Mouse (Mus musculus): ENCODE data around the gene Plcb2. TPM values are rescaled to one million over a fixed set of nuclear protein-coding genes. Genes with fewer than 3 reads are reported as not detected.

The Plcb2 gene
- polyA plus RNA-seq, 1 experiment from 2014 or later = 1.4 TPM

DNA sequence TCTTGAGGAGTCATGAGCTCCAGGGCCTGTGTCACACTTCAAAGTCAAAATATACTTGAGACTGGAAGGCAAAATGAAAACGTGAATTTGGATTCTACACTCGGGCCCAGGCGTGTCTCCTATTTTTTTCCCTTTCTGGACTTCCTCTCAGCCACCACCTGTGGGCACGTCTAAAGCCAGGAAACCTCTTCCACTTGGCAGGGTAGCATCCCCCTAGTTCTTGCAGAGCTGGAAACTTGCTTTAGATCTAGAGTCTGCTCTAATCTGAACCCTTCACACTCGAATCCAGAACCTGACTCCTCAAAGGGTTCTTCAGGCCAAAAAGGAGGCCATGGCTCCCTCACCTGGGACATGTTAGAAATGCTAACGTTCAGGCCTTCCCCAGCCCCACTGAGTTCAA is 27.2 kb upstream of the Plcb2 start:
- H3K27ac ChIP-seq (ENCODE audit: low read depth, low read length) = no peak overlapping the region
- H3K9ac ChIP-seq (ENCODE audit: low read depth, low read length) = no peak overlapping the region
- H3K9me3 ChIP-seq (replicated peaks; ENCODE audit: control insufficient read depth, low read length) = no peaks in the 10 kb centered on the region
- H3K27me3 ChIP-seq (ENCODE audit: control insufficient read depth, insufficient read depth, low read length) = peaks cover 13% of the 10 kb centered on the region
- peaks cover 27% of the 10 kb centered on the region for H3K4me1 ChIP-seq (ENCODE audit: control insufficient read depth, insufficient read depth, low read length)
- no peak overlapping the region for H3K4me3 ChIP-seq (ENCODE audit: low read depth, low read length)
- no peak for ATAC-seq (replicated peaks; ENCODE audit: insufficient number of reproducible peaks, low FRiP score, low TSS enrichment)
- 77% methylated on average over 6 of the region's 6 CpGs for WGBS (ENCODE audit: insufficient replicate concordance)
- no peaks in the 10 kb centered on the region for H3K36me3 ChIP-seq (ENCODE audit: control insufficient read depth, insufficient read depth, low read length)
- no peak overlapping the region for H3K4me2 ChIP-seq

DNA sequence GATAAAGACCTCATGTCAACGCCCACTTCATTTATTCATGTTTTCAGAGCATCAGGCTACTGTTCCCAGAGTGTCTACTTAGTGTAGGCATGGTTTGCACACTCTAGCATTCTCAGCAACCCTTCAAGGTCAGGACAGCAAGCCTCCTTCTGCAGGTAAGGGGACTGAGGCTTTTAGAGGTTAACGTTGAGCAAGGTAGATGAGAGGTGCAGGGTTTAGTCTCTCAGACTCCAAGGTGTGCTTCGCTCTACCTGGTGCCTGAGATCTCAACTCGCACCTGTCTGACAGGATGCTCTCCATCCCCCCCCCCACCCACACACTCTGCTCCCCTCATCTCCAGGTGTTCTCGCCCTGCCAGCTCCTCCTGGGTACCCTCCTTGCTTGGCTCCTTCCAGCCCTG is 25.9 kb upstream of the Plcb2 start:
- no peaks in the 10 kb centered on the region for H3K9me3 ChIP-seq (replicated peaks; ENCODE audit: control insufficient read depth, low read length)
- peaks cover 8% of the 10 kb centered on the region for H3K27me3 ChIP-seq (ENCODE audit: control insufficient read depth, insufficient read depth, low read length)
- 79% methylated on average over 5 of the region's 5 CpGs for WGBS (ENCODE audit: insufficient replicate concordance)
- no peak overlapping the region for H3K4me2 ChIP-seq
- H3K36me3 ChIP-seq (ENCODE audit: control insufficient read depth, insufficient read depth, low read length) = no peaks in the 10 kb centered on the region
- no peak for ATAC-seq (replicated peaks; ENCODE audit: insufficient number of reproducible peaks, low FRiP score, low TSS enrichment)
- no peak overlapping the region for H3K4me3 ChIP-seq (ENCODE audit: low read depth, low read length)
- no peak overlapping the region for H3K27ac ChIP-seq (ENCODE audit: low read depth, low read length)
- H3K4me1 ChIP-seq (ENCODE audit: control insufficient read depth, insufficient read depth, low read length) = peaks cover 36% of the 10 kb centered on the region
- no peak overlapping the region for H3K9ac ChIP-seq (ENCODE audit: low read depth, low read length)

DNA sequence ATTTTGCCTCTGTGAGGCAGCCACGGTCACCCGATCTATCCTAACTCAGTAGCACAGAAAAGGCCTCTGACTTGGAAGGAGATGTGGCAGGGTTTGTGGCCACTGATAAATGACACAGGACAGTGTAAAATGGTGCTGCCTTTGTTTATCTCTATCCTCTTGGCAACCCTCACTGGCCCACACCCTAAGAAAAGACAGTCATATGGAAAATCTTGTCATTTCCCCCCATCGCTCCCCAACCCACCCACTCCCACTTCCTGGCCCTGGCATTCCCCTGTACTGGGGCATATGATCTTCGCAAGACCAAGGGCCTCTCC is 24.5 kb upstream of the Plcb2 start:
- peak; percentile 64; the same call in 1 of the 2 replicates for ATAC-seq (replicated peaks; ENCODE audit: insufficient number of reproducible peaks, low FRiP score, low TSS enrichment)
- Histone ChIP-seq H3K9me3 (replicated peaks; ENCODE audit: control insufficient read depth, low read length) (no peaks in the 10 kb centered on the region), H3K36me3 (ENCODE audit: control insufficient read depth, insufficient read depth, low read length) (no peaks in the 10 kb centered on the region), H3K27ac (ENCODE audit: low read depth, low read length) (peak overlapping the region; percentile 82), H3K4me1 (ENCODE audit: control insufficient read depth, insufficient read depth, low read length) (peaks cover 45% of the 10 kb centered on the region), H3K4me3 (ENCODE audit: low read depth, low read length) (no peak overlapping the region), H3K4me2 (no peak overlapping the region; the same call in 1 of the 2 replicates), H3K27me3 (ENCODE audit: control insufficient read depth, insufficient read depth, low read length) (no peaks in the 10 kb centered on the region), H3K9ac (ENCODE audit: low read depth, low read length) (peak overlapping the region; percentile 18; the same call in 1 of the 2 replicates)
- WGBS (ENCODE audit: insufficient replicate concordance) = 51% methylated on average over 4 of the region's 4 CpGs

DNA sequence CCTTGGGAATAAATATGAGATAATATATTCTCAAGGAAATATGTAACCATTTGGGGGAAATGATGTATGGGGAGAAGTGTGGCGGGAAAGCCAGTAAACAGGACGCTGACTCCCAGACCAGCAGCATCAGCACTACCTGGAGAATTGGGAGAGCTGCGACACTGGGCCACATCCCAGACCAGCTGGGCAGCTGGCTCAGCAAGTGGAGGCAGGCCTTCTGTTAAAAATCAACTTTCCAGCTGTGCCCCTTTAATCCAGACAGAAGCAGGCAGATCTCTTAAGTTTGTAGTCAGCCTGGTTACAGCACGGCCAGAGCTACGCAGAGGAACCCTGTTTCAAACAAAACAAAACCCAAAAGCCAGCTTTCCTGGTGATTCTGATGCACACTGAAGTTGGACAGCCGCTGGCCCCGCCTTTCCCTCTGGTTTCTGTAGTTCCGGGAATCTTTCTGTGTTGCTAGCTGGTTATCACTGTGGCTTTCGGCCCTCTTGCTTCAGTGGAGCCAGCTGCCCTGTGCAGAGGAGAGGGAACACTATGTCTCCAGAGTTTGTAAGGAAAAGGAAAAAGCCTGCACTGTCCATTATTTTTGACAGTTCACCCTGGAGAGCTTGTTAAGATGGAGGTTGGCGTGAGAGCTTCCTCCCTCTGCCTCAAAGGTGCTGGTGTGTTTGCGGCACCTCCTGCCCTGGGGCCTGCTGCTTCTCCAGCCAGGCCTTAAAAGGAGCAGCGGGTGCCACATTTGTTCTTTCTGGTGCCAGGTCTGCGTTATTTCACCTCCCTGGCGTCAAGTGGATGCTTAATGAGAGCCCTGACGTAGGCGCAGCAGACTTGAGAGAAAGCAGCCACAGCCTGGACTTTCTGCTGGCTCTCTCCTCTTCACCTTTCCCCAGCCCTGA is 23.9 kb upstream of the Plcb2 start:
- WGBS (ENCODE audit: insufficient replicate concordance) = 45% methylated on average over 16 of the region's 16 CpGs
- H3K27me3 ChIP-seq (ENCODE audit: control insufficient read depth, insufficient read depth, low read length) = no peaks in the 10 kb centered on the region
- peaks cover 46% of the 10 kb centered on the region for H3K4me1 ChIP-seq (ENCODE audit: control insufficient read depth, insufficient read depth, low read length)
- peak overlapping the region; percentile 18; the same call in 1 of the 2 replicates for H3K9ac ChIP-seq (ENCODE audit: low read depth, low read length)
- no peaks in the 10 kb centered on the region for H3K9me3 ChIP-seq (replicated peaks; ENCODE audit: control insufficient read depth, low read length)
- H3K36me3 ChIP-seq (ENCODE audit: control insufficient read depth, insufficient read depth, low read length) = no peaks in the 10 kb centered on the region
- peak overlapping the region; percentile 82 for H3K27ac ChIP-seq (ENCODE audit: low read depth, low read length)
- no peak overlapping the region for H3K4me3 ChIP-seq (ENCODE audit: low read depth, low read length)
- H3K4me2 ChIP-seq = no peak overlapping the region; the same call in 1 of the 2 replicates
- no peak; the same call in 1 of the 2 replicates for ATAC-seq (replicated peaks; ENCODE audit: insufficient number of reproducible peaks, low FRiP score, low TSS enrichment)

DNA sequence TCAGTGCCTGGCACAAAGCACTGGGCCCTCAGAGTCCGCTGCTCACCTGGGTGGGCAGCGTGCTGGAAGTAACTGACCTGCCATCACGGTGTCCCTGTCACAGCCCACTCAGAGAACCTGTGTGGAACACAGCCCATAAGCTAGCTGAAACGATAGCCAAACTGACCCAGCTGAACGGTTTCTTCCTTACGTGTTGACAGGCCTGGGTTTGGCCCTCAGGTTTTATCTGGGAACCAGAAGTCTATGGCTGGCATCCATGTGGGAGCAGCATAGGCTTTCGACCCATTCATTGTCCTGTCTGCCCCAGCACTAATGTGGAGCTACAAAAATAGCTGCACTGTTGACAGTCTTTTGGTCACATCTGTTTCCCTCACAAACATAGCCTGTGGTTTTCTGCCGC is 22.2 kb upstream of the Plcb2 start:
- Histone ChIP-seq H3K27me3 (ENCODE audit: control insufficient read depth, insufficient read depth, low read length) (no peaks in the 10 kb centered on the region), H3K27ac (ENCODE audit: low read depth, low read length) (peak overlapping the region; percentile 36), H3K36me3 (ENCODE audit: control insufficient read depth, insufficient read depth, low read length) (no peaks in the 10 kb centered on the region), H3K4me3 (ENCODE audit: low read depth, low read length) (no peak overlapping the region), H3K9ac (ENCODE audit: low read depth, low read length) (peak overlapping the region; percentile 2; the same call in 1 of the 2 replicates), H3K4me2 (peak overlapping the region; percentile 31; the same call in 1 of the 2 replicates), H3K4me1 (ENCODE audit: control insufficient read depth, insufficient read depth, low read length) (peaks cover 46% of the 10 kb centered on the region), H3K9me3 (replicated peaks; ENCODE audit: control insufficient read depth, low read length) (no peaks in the 10 kb centered on the region)
- 45% methylated on average over 8 of the region's 8 CpGs for WGBS (ENCODE audit: insufficient replicate concordance)
- ATAC-seq (replicated peaks; ENCODE audit: insufficient number of reproducible peaks, low FRiP score, low TSS enrichment) = no peak

DNA sequence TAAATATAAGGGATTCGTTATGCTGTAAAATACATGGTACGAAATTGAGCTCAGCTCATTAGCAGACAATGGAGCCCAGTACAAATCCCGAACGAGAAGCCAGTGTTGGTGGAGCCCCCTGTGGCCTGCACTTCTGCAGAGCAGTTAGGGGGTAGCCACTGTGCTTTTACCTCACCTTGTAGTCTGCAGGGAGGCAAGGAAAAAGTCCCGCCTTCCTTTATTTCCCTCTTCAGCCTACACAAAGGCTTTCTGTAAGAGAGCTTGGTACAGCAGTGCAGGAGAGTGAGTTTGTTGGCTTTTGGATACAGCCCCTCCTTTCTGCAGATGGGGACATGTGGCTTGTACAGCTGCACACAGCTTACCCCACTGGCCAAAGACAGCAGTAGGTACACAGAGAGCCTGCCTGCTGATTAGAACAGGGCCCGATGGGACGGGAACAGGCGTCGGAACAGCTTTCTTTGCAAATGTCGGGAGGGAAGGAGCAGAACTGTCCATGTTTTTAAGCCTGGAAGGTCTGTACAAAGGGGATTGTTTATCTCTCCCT is 21.2 kb upstream of the Plcb2 start:
- H3K9ac ChIP-seq (ENCODE audit: low read depth, low read length) = peak overlapping the region; percentile 2; the same call in 1 of the 2 replicates
- no peak for ATAC-seq (replicated peaks; ENCODE audit: insufficient number of reproducible peaks, low FRiP score, low TSS enrichment)
- H3K27me3 ChIP-seq (ENCODE audit: control insufficient read depth, insufficient read depth, low read length) = peaks cover 1% of the 10 kb centered on the region
- no peaks in the 10 kb centered on the region for H3K9me3 ChIP-seq (replicated peaks; ENCODE audit: control insufficient read depth, low read length)
- peak overlapping the region; percentile 31 for H3K4me2 ChIP-seq
- no peak overlapping the region for H3K4me3 ChIP-seq (ENCODE audit: low read depth, low read length)
- WGBS (ENCODE audit: insufficient replicate concordance) = 51% methylated on average over 10 of the region's 10 CpGs
- no peaks in the 10 kb centered on the region for H3K36me3 ChIP-seq (ENCODE audit: control insufficient read depth, insufficient read depth, low read length)
- H3K27ac ChIP-seq (ENCODE audit: low read depth, low read length) = 0 out of 2 replicates have a peak overlapping the region, but pooled peaks have one; percentile 29
- H3K4me1 ChIP-seq (ENCODE audit: control insufficient read depth, insufficient read depth, low read length) = peaks cover 53% of the 10 kb centered on the region

DNA sequence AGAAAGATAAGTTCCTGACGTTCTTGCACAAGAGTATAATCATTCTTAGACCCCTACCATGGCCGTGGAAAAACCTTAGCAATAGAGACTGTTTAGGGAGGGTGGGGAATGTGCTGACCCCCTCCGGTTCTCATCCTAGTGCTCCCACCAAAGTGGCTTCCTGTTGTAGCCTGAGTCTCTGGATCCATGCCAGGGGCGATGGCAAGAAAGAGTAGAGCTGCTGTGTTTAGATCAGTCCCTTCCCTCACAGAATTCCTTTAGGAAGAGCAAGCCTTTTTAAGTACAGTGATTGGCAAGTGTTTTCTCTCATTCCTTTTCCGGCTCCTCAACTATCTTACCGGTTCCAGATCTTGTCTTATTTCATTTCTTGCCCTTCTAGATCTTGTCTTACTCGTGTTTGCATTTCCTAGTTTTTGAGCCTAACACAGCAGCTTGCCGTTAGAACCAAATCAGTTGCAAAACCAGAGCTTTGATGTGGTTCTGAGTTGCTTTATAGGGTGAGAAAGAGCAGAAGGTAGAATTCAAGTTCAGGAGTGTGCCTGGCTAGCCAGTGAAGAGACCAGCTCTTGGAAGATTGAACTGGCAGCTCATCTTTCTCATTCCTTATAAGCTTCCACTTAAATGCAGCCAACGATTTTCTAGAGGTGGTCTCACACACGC is 19.2 kb upstream of the Plcb2 start:
- WGBS (ENCODE audit: insufficient replicate concordance) = 27% methylated on average over 10 of the region's 10 CpGs
- H3K36me3 ChIP-seq (ENCODE audit: control insufficient read depth, insufficient read depth, low read length) = no peaks in the 10 kb centered on the region
- H3K4me2 ChIP-seq = peak overlapping the region; percentile 85
- H3K9ac ChIP-seq (ENCODE audit: low read depth, low read length) = peak overlapping the region; percentile 91
- ATAC-seq (replicated peaks; ENCODE audit: insufficient number of reproducible peaks, low FRiP score, low TSS enrichment) = no peak
- H3K9me3 ChIP-seq (replicated peaks; ENCODE audit: control insufficient read depth, low read length) = no peaks in the 10 kb centered on the region
- peak overlapping the region; percentile 29; the same call in 1 of the 2 replicates for H3K27ac ChIP-seq (ENCODE audit: low read depth, low read length)
- peak overlapping the region; percentile 75 for H3K4me3 ChIP-seq (ENCODE audit: low read depth, low read length)
- H3K27me3 ChIP-seq (ENCODE audit: control insufficient read depth, insufficient read depth, low read length) = peaks cover 8% of the 10 kb centered on the region
- peaks cover 49% of the 10 kb centered on the region for H3K4me1 ChIP-seq (ENCODE audit: control insufficient read depth, insufficient read depth, low read length)

Data from heart, embryonic 11.5 days (tissue).